Mouse (Mus musculus) testis, adult 2 months (tissue): ENCODE results near the gene Polg2.

Experiments used
- CTCF ChIP-seq: fragments of 200-500 bp; IDR thresholded peaks from 2 replicates; pipeline ENCODE4 v1.5.1; 2012; ENCODE audit warnings: low read depth, mild to moderate bottlenecking, inconsistent platforms, low read length, moderate library complexity; ENCODE audit not compliant: control insufficient read depth, insufficient read depth, insufficient replicate concordance
- POLR2A ChIP-seq: fragments of 200-500 bp; IDR thresholded peaks from 2 replicates; pipeline ENCODE4 v1.6.1; 2012; ENCODE audit warnings: low read depth, mild to moderate bottlenecking, inconsistent platforms, low read length, moderate library complexity; ENCODE audit not compliant: control insufficient read depth

DNA sequence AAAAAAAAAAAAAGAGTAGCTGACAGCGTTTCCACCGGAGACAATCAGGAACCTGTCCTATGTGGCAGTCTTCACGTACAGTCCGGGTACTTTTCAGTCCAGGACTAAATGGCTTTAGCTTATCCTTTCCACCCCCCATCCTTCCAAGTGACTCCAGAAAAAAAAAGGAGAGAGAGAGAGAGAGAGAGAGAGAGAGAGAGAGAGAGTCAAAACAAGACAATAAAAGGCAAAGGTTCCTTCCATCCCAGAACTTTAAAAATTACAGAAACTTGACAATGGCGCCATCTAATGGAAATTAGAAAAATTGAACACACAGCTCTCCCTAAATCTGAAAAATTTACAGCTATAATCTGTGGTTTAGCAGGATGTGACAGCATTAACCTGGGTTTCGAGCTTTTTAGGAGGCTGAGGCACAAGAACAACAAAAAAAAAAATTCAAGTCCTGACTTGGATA, 36.9 kb downstream of the Polg2 start:
- TF ChIP-seq CTCF: no peak
- TF ChIP-seq POLR2A: no peak
